Mouse (Mus musculus): ENCODE measurements around the gene Birc5. TPM values are rescaled to one million over a fixed set of nuclear protein-coding genes. Genes with fewer than 3 reads are reported as not detected.

Gene Birc5
- total and polyA plus RNA-seq, 3 experiments, result 193 to 289 (median 270) TPM

GRCm38 (mm10) chr11:117871911-117872584 lies 23.0 kb downstream of the Birc5 start (continued):
- TF ChIP-seq TBP (conservative IDR thresholded peaks at IDR 0.05; ENCODE audit: low read depth, low read length), result no peak
- TF ChIP-seq TCF12 (IDR thresholded peaks at IDR 0.05; ENCODE audit: low read depth, low read length), result peak; percentile 99
- TF ChIP-seq MYC (IDR thresholded peaks at IDR 0.05; ENCODE audit: low read depth, low read length), result peak; percentile 90
- no peak; the same call in 1 of the 2 replicates for TF ChIP-seq RAD21 (IDR thresholded peaks at IDR 0.05; ENCODE audit: low read depth, low read length)
- TF ChIP-seq MXI1 (IDR thresholded peaks at IDR 0.05; ENCODE audit: low read depth, low read length), result no peak; the same call in 1 of the 2 replicates
- TF ChIP-seq CHD1 (IDR thresholded peaks at IDR 0.05; ENCODE audit: low read depth, low read length), result no peak
- peak; percentile 57; the same call in 1 of the 2 replicates for TF ChIP-seq ELF1 (IDR thresholded peaks at IDR 0.05; ENCODE audit: low read depth, low read length)

- Histone ChIP-seq H3K36me3 (replicated peaks in 1 of 2; ENCODE audit: control insufficient read depth in 1 of 2, insufficient read depth in 1 of 2, low read length in 1 of 2) (no peaks in the 10 kb centered on the region), H3K9ac (ENCODE audit: insufficient read depth, low read depth) (no peak within 1 kb of the TSS), H3K4me3 (replicated peaks in 1 of 3; ENCODE audit: low read depth in 2 of 3, low read length in 2 of 3, poor library complexity in 1 of 3) (no peak within 1 kb of the TSS), H3K79me2 (replicated peaks; ENCODE audit: control insufficient read depth, extremely low read depth, insufficient read depth, poor library complexity, severe bottlenecking) (no peaks in the 10 kb centered on the region), H3K4me1 (ENCODE audit: control insufficient read depth in 1 of 2, insufficient read depth in 2 of 2) (peaks cover 15 to 31% of the 10 kb centered on the region in 2 experiments), H3K27me3 (replicated peaks) (peaks cover 69% of the 10 kb centered on the region), H3K9me3 (replicated peaks; ENCODE audit: low read length) (peaks cover 4% of the 10 kb centered on the region), H3K4me2 (ENCODE audit: insufficient read depth, low read depth, poor library complexity, severe bottlenecking) (no peak within 1 kb of the TSS), H3K27ac (ENCODE audit: insufficient read depth, low read depth) (no peak within 1 kb of the TSS)
- no peak for DNase-seq (ENCODE audit: extremely low read depth)
- TF ChIP-seq HCFC1 (IDR thresholded peaks at IDR 0.05; ENCODE audit: low read depth, low read length) (peak; percentile 26; the same call in 1 of the 2 replicates), PAX5 (IDR thresholded peaks at IDR 0.05; ENCODE audit: low read length) (no peak)
- dilution Hi-C loops (cut with MboI; ENCODE audit: extremely low pct_ligation_motif_present, extremely low pct_unique_long_range_greater_than_20kb, low sequenced_read_pairs) (no loop called here), in situ Hi-C loops (cut with MboI; ENCODE audit: low pct_ligation_motif_present, low pct_unique_long_range_greater_than_20kb, low sequenced_read_pairs) (loop anchor here (5.0 kb wide), 2 partner anchors 94 to 149 kb away; no protein-coding TSS in a partner anchor)
These were observed 24.0 kb downstream of the Birc5 start, which contains the start of gene Tha1 for GRCm38 (mm10) chr11:117872861-117873608. Gene Tha1 (minus strand): TSS chr11:117873481.

- Histone ChIP-seq H3K4me1 (ENCODE audit: control insufficient read depth in 1 of 2, insufficient read depth in 2 of 2) (peaks cover 24 to 45% of the 10 kb centered on the region in 2 experiments), H3K27me3 (replicated peaks) (peaks cover 61% of the 10 kb centered on the region), H3K27ac (ENCODE audit: insufficient read depth, low read depth) (no peak overlapping the region), H3K9me3 (replicated peaks; ENCODE audit: low read length) (peaks cover 4% of the 10 kb centered on the region), H3K79me2 (replicated peaks; ENCODE audit: control insufficient read depth, extremely low read depth, insufficient read depth, poor library complexity, severe bottlenecking) (no peaks in the 10 kb centered on the region), H3K4me2 (ENCODE audit: insufficient read depth, low read depth, poor library complexity, severe bottlenecking) (no peak overlapping the region), H3K9ac (ENCODE audit: insufficient read depth, low read depth) (no peak overlapping the region), H3K36me3 (replicated peaks in 1 of 2; ENCODE audit: control insufficient read depth in 1 of 2, insufficient read depth in 1 of 2, low read length in 1 of 2) (no peaks in the 10 kb centered on the region), H3K4me3 (replicated peaks in 1 of 3; ENCODE audit: low read depth in 2 of 3, low read length in 2 of 3, poor library complexity in 1 of 3) (no peak overlapping the region)
- TF ChIP-seq RAD21 (IDR thresholded peaks at IDR 0.05; ENCODE audit: low read depth, low read length) (peak; percentile 52), BHLHE40 (IDR thresholded peaks at IDR 0.05; ENCODE audit: low read depth, low read length) (no peak), UBTF (IDR thresholded peaks at IDR 0.05; ENCODE audit: low read depth, low read length) (no peak), CTCF (conservative IDR thresholded peaks at IDR 0.05 in 1 of 2, IDR thresholded peaks at IDR 0.05 in 1 of 2; ENCODE audit: low read depth in 2 of 2, low read length in 2 of 2) (peak; percentile 38 to 70; a peak in 2 of 4 replicates), SMC3 (IDR thresholded peaks at IDR 0.05; ENCODE audit: low read depth, low read length) (peak; percentile 48)
- dilution Hi-C loops (cut with MboI; ENCODE audit: extremely low pct_ligation_motif_present, extremely low pct_unique_long_range_greater_than_20kb, low sequenced_read_pairs), result no loop called here
- no peak for DNase-seq (ENCODE audit: extremely low read depth)
- in situ Hi-C loops (cut with MboI; ENCODE audit: low pct_ligation_motif_present, low pct_unique_long_range_greater_than_20kb, low sequenced_read_pairs), result loop anchor here (5.0 kb wide), 2 partner anchors 93 to 148 kb away; no protein-coding TSS in a partner anchor
These were observed 25.4 kb downstream of the Birc5 start for GRCm38 (mm10) chr11:117874419-117874818.

All from CH12.LX (cell line).